Mouse (Mus musculus) intestine, postnatal 0 days (tissue): Measurements from ENCODE around the gene Prss16. TPM values are rescaled to one million over a fixed set of nuclear protein-coding genes. Genes with fewer than 3 reads are reported as not detected.

ENCODE experiments used
- ATAC-seq: fragments of 200-750 bp; cut with Nextera tagmentation; 2 replicates; pipeline ENCODE4 v1.8.0; 2017; ENCODE audit warnings: mild to moderate bottlenecking, moderate TSS enrichment, moderate library complexity
- H3K27ac ChIP-seq: fragments of 300-500 bp; sonication (generic); 2 replicates; pipeline ENCODE4 v1.5.1; 2014; ENCODE audit warnings: mild to moderate bottlenecking, low read depth, low read length, moderate library complexity
- H3K27me3 ChIP-seq: fragments of 300-500 bp; sonication (generic); replicated peaks from 2 replicates; pipeline ENCODE4 v1.6.1; 2014; ENCODE audit warnings: low read length, mixed read lengths; ENCODE audit not compliant: control insufficient read depth, insufficient read depth
- H3K36me3 ChIP-seq: fragments of 300-500 bp; sonication (generic); 2 replicates; pipeline ENCODE4 v1.6.1; 2014; ENCODE audit warnings: mild to moderate bottlenecking, moderate library complexity; ENCODE audit not compliant: control insufficient read depth, insufficient read depth
- H3K4me1 ChIP-seq: fragments of 300-500 bp; sonication (generic); replicated peaks from 2 replicates; pipeline ENCODE4 v1.6.1; 2014; ENCODE audit warnings: antibody characterized with exemption, low read length, mixed read lengths; ENCODE audit not compliant: control insufficient read depth, insufficient read depth
- H3K4me2 ChIP-seq: fragments of 300-500 bp; sonication (generic); replicated peaks from 2 replicates; pipeline ENCODE4 v1.6.1; 2014; ENCODE audit warnings: low read depth, mild to moderate bottlenecking, moderate library complexity
- H3K4me3 ChIP-seq: fragments of 300-500 bp; sonication (generic); 2 replicates; pipeline ENCODE4 v1.5.1; 2014; ENCODE audit warnings: low read depth, low read length
- H3K9ac ChIP-seq: fragments of 300-500 bp; sonication (generic); 2 replicates; pipeline ENCODE4 v1.6.1; 2014; ENCODE audit warnings: mild to moderate bottlenecking, low read depth, low read length
- H3K9me3 ChIP-seq: fragments of 300-500 bp; sonication (generic); 2 replicates; pipeline ENCODE4 v1.6.1; 2016; ENCODE audit warnings: mixed run types; ENCODE audit not compliant: control insufficient read depth
- CTCF ChIP-seq: sonication (generic); IDR thresholded peaks from 2 replicates; pipeline ENCODE4 v1.5.1; 2016; ENCODE audit warnings: low read depth, mild to moderate bottlenecking, control low read depth, antibody characterized with exemption, moderate library complexity
- WGBS: fragments of 180-500 bp; shearing (Covaris S2); extraction: QIAGEN DNeasy Blood & Tissue Kit; methylation state at CpG from one replicate; pipeline ENCODE4 v1.1.7; 2014; 5-methylcytosine and 5-hydroxymethylcytosine counted together
- polyA plus RNA-seq: library from polyadenylated mRNA; unstranded; fragments of >200 nt; fragmentation: Nextera tagmentation; extraction: Ambion mirVana; gene quantifications from 2 replicates; pipeline ENCODE4 v1.2.1, GENCODE M21; 2015

Gene Prss16
- polyA plus RNA-seq, 1 experiment from 2014 or later: 4.0 TPM

DNA sequence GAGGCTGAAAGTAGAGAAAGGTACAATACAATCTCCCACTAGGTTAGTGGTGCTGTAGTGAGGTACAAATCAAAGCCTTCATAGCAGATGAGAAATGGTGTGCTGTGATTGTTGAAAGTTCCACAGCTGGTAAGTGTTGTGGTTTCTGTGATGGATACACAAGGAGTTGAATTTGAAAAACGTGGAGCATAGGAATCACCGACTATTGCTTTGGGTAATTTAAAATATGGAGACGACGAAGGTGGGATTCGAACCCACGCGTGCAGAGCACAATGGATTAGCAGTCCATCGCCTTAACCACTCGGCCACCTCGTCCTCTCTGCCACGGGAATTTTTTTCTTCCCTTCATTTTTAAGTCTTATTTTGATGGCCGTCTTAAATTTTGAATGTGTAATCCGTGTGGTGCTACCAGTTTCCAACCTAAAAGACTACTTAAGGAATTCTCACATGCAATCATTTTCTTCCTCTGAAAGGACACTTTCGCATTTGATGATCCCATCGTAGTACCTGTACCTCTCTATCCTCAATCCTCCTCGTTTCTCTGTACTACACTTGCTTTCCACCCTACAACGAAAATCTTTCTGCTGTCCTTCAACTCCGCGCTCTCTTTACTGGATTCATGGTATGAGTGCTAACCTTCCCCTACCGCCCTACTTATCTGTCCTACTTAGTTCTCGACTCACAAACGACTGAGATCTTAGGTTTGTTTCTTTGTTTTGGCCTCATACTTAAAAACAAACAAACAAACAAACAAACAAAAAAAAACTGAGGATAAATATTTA is 15.4 kb downstream of the Prss16 start:
- WGBS: 4% methylated on average over 22 of the region's 22 CpGs
- H3K9ac ChIP-seq: no peak overlapping the region
- TF ChIP-seq CTCF: no peak
- peak overlapping the region; percentile 41; the same call in 1 of the 2 replicates for H3K4me2 ChIP-seq
- H3K27me3 ChIP-seq: peaks cover 52% of the 10 kb centered on the region
- no peaks in the 10 kb centered on the region for H3K4me1 ChIP-seq
- 0 out of 2 replicates have a peak, but pooled peaks cover 5% of the 10 kb centered on the region for H3K9me3 ChIP-seq
- no peak overlapping the region for H3K27ac ChIP-seq
- no peak overlapping the region; the same call in 1 of the 2 replicates for H3K4me3 ChIP-seq
- no peaks in the 10 kb centered on the region for H3K36me3 ChIP-seq
- ATAC-seq: no peak

DNA sequence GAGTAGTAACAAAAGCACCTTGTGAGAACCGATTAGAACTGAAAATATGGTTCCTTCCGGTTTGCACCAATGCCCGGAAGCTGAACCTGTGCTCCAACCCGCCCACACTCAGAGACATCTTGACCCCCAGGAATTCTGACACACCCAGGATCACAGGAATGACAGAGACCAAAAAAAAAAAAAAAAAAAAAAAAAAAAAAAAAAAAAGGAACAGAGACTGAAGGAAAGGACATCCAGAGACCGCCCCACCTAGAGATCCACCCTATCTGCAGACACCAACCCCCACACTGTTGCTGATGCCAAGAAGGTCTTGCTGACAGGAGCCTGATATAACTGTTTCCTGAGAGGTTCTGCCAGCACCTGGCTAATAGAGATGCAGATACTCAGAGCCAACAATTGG is 17.0 kb downstream of the Prss16 start:
- H3K4me2 ChIP-seq: no peak overlapping the region
- H3K36me3 ChIP-seq: no peaks in the 10 kb centered on the region
- 0 out of 2 replicates have a peak, but pooled peaks cover 5% of the 10 kb centered on the region for H3K9me3 ChIP-seq
- 80% methylated on average over 5 of the region's 5 CpGs for WGBS
- H3K27me3 ChIP-seq: peaks cover 36% of the 10 kb centered on the region
- no peak overlapping the region for H3K9ac ChIP-seq
- no peak overlapping the region for H3K27ac ChIP-seq
- no peak for TF ChIP-seq CTCF
- no peaks in the 10 kb centered on the region for H3K4me1 ChIP-seq
- no peak for ATAC-seq
- H3K4me3 ChIP-seq: no peak overlapping the region

DNA sequence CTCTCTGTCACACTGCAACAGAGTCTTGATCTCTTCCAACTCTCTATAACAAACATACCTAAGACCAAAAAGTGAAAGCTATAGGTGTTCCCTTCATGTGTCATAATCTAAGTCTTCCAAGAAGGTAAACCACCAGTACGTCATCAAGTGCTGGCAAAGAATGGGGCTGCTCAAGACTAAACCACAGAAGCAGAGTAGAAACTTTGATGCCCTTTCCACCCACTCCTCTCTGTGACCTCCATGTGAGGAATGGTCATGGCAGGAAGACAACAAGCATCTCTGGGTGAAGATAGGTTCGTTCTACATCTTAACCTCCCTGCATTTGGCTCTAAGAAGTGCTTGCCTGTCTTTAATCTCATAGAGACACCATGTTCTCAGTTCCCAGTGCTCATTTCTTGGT is 25.1 kb downstream of the Prss16 start:
- Histone ChIP-seq H3K4me1 (no peaks in the 10 kb centered on the region), H3K4me3 (no peak overlapping the region), H3K36me3 (no peaks in the 10 kb centered on the region), H3K9ac (no peak overlapping the region), H3K27me3 (peaks cover 34% of the 10 kb centered on the region), H3K4me2 (no peak overlapping the region), H3K9me3 (no peaks in the 10 kb centered on the region), H3K27ac (no peak overlapping the region)
- no peak for ATAC-seq
- TF ChIP-seq CTCF: no peak
- WGBS: 82% methylated on average over 2 of the region's 2 CpGs

DNA sequence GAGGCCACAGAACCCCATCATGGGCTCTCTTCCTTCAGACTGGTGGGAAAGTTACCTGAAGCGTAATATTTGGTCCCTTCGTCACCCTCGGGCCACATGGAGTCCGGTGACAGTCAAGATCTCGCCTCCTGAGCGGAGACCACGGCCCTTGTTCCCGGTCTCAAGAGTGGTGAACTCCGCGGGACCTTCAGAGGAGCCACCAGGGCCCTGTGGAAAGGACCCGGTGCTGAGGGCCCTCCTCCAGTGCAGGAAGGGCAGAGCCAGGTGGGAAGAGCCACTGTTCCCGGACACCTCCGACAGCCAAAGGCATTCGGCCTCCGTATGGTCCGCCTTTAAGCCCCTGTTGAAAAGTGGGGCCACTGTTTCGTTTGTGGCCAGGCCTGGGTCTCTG is 27.7 kb downstream of the Prss16 start:
- H3K36me3 ChIP-seq: no peaks in the 10 kb centered on the region
- H3K27ac ChIP-seq: no peak overlapping the region
- no peaks in the 10 kb centered on the region for H3K4me1 ChIP-seq
- H3K27me3 ChIP-seq: peaks cover 38% of the 10 kb centered on the region
- TF ChIP-seq CTCF: no peak
- H3K4me2 ChIP-seq: peak overlapping the region; percentile 79
- H3K9ac ChIP-seq: peak overlapping the region; percentile 40; the same call in 1 of the 2 replicates
- peak overlapping the region; percentile 43 for H3K4me3 ChIP-seq
- ATAC-seq: no peak
- 14% methylated on average over 17 of the region's 17 CpGs for WGBS
- H3K9me3 ChIP-seq: no peaks in the 10 kb centered on the region

DNA sequence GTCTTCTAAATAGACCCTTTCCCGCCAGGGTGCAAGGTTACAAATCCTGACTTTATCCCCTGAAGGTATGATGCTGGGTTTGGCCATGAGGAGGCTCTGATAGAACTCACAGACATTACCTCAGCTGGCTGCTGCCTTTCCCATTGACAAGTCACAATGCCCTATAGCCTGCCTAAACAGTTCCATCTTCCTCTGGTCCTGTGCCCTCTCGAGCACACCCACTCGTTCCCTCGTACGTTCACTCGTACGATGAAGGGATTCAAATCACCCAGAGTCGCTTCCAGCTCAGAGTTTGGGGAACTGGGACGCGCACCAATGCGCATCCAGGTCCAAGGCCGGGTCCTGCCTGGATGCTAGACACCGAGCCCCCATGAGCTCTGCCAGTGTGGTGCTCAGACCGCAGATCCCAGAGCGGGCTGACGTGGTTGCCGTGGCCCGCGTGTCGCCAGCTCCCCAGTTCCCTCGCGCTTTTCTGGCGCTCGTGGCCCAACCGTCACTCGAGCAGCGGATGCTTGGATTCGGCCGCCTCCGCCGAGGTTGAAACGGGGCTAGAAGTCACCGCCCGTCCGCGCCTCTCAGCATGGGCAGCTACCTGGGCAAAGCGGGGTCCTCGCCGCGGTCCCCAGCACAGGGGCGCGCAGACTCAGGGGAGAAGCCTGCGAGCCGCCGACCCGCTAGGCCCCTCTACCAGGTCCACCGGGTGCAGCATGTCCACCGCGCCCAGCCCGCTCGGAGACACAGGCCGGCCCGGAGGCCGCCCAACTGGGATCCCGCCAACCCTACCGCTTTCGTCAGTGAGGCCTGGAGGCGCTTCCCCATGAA is 28.4 kb downstream of the Prss16 start, which contains the start of gene Pom121l2:
Gene Pom121l2, plus strand, starts transcription at position 214 of the 822 bp plus-strand sequence.
- no peak for TF ChIP-seq CTCF
- Histone ChIP-seq H3K27me3 (peaks cover 37% of the 10 kb centered on the region), H3K4me2 (peak within 1 kb of the TSS; percentile 79), H3K9me3 (no peaks in the 10 kb centered on the region), H3K4me1 (no peaks in the 10 kb centered on the region), H3K27ac (no peak within 1 kb of the TSS), H3K36me3 (no peaks in the 10 kb centered on the region), H3K4me3 (peak within 1 kb of the TSS; percentile 43), H3K9ac (peak within 1 kb of the TSS; percentile 40)
- ATAC-seq: 0 out of 2 replicates have a peak, but pooled peaks have one; percentile 10
- 1% methylated on average over 58 of the region's 58 CpGs for WGBS
